Mouse (Mus musculus): ENCODE data around the gene Harbi1. TPM values are rescaled to one million over a fixed set of nuclear protein-coding genes. Genes with fewer than 3 reads are reported as not detected.

Harbi1 gene
- polyA plus RNA-seq, 1 experiment from 2014 or later, result 19.5 TPM

Other genes starting within 250 kb of the Harbi1 start
- 102 and 113 TPM in 2 replicates for gene Ckap5, start 184.1 kb upstream of the Harbi1 start, polyA plus RNA-seq (2015; fragmentation: Nextera tagmentation; extraction: Ambion mirVana)
- 0.20 and 0.34 TPM in 2 replicates for gene F2, start 74.4 kb upstream of the Harbi1 start, polyA plus RNA-seq (2015; fragmentation: Nextera tagmentation; extraction: Ambion mirVana)
- gene Zfp408, start 61.1 kb upstream of the Harbi1 start, polyA plus RNA-seq (2015; fragmentation: Nextera tagmentation; extraction: Ambion mirVana), result 11.3 and 12.9 TPM in 2 replicates
- 87.2 and 90.6 TPM in 2 replicates for gene Arhgap1, start 61.0 kb upstream of the Harbi1 start, polyA plus RNA-seq (2015; fragmentation: Nextera tagmentation; extraction: Ambion mirVana)
- 36.0 and 36.2 TPM in 2 replicates for gene Atg13, start 276 bp upstream of the Harbi1 start, polyA plus RNA-seq (2015; fragmentation: Nextera tagmentation; extraction: Ambion mirVana)
- gene Ambra1, start 19.3 kb downstream of the Harbi1 start, polyA plus RNA-seq (2015; fragmentation: Nextera tagmentation; extraction: Ambion mirVana), result 21.0 and 22.9 TPM in 2 replicates
- 1.2 and 1.5 TPM in 2 replicates for gene Chrm4, start 216.4 kb downstream of the Harbi1 start, polyA plus RNA-seq (2015; fragmentation: Nextera tagmentation; extraction: Ambion mirVana)
- gene Mdk, start 221.4 kb downstream of the Harbi1 start, polyA plus RNA-seq (2015; fragmentation: Nextera tagmentation; extraction: Ambion mirVana), result 289 and 336 TPM in 2 replicates
- 0.22 TPM in 1 of 2 replicates, not detected in the other for gene Gm9821, start 234.9 kb downstream of the Harbi1 start, polyA plus RNA-seq (2015; fragmentation: Nextera tagmentation; extraction: Ambion mirVana)

All from neural tube, embryonic 13.5 days (tissue).